In the genomic region with DNA sequence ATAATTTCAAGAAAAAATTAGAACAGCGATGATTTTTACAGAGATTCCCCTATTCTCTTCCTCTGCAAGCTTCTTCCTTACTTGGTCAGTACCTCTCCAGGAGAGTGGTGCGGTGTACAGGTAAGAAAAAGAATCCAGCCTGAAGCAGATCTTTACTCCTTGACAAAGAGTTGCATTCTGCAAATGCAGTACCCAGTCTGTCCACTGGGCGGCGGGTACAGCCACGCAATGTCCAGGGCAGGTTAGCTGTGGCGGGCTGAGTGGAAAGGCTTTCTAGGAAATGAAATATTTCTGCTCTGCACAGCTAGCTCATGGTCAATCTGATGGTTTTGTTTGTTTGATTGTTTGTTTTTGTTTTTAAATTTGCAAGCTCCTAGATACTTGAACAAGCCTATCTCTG, we compare ENCODE assay signal across 8 mouse cellular contexts.
DNase-seq lines count a peak whose midpoint lies in the region; ATAC-seq and TF ChIP-seq lines count a peak whose summit lies in the region.
"Had no signal": no experiment of that assay in that cellular context is flagged by ENCODE, and none has a peak within 500 bp of the region (broad histone marks: within the 10 kb centered on the region; RNA-seq: fewer than 3 reads in every experiment).

No protein-coding gene starts in this region.

- 11% methylated on average over 6 of the region's 6 CpGs for WGBS in forebrain, embryonic 12.5 days
- WGBS in midbrain, embryonic 14.5 days: 13% methylated on average over 6 of the region's 6 CpGs

- H3K4me1 ChIP-seq in bone marrow macrophage, adult 2 months (ENCODE audit: control insufficient read depth, insufficient read depth, low read length): no peaks in the 10 kb centered on the region
- H3K4me1 ChIP-seq in forebrain, embryonic 12.5 days: 0 out of 2 replicates have a peak, but pooled peaks cover 3% of the 10 kb centered on the region
- H3K4me1 ChIP-seq in midbrain, embryonic 14.5 days (ENCODE audit: control insufficient read depth, insufficient read depth, low read length): 0 out of 2 replicates have a peak, but pooled peaks cover 4% of the 10 kb centered on the region
- H3K4me1 ChIP-seq: lung, embryonic 15.5 days had no signal

- intact Hi-C loops in left cerebral cortex, postnatal 10 days (cut with DNase I): loop anchor here (5.0 to 10.0 kb wide), 2 partner anchors 174 to 1752 kb away; no protein-coding TSS in a partner anchor

- H3K36me3 ChIP-seq in forebrain, embryonic 12.5 days (replicated peaks): no peaks in the 10 kb centered on the region
- no peaks in the 10 kb centered on the region for H3K36me3 ChIP-seq in midbrain, embryonic 14.5 days (ENCODE audit: control insufficient read depth, insufficient read depth, low read length)
- H3K36me3 ChIP-seq: lung, embryonic 15.5 days had no signal

- TF ChIP-seq POLR2A in bone marrow macrophage, adult 2 months (IDR thresholded peaks at IDR 0.05; ENCODE audit: borderline replicate concordance, low read depth, low read length): no peak

- peaks cover 12% of the 10 kb centered on the region; the same call in 1 of the 2 replicates for H3K27me3 ChIP-seq in forebrain, embryonic 12.5 days
- no peaks in the 10 kb centered on the region for H3K27me3 ChIP-seq in midbrain, embryonic 14.5 days (ENCODE audit: control insufficient read depth, insufficient read depth, low read length)

- no peak overlapping the region for H3K4me3 ChIP-seq in bone marrow macrophage, adult 2 months (ENCODE audit: insufficient read depth, low read length)
- no peak overlapping the region for H3K4me3 ChIP-seq in forebrain, embryonic 12.5 days (replicated peaks)
- no peak overlapping the region for H3K4me3 ChIP-seq in midbrain, embryonic 14.5 days (replicated peaks; ENCODE audit: low read depth, low read length)
- H3K4me3 ChIP-seq: lung, embryonic 15.5 days had no signal

- peak; percentile 92 for TF ChIP-seq CTCF in bone marrow macrophage, adult 2 months (IDR thresholded peaks at IDR 0.05; ENCODE audit: low read depth, low read length)

- no peak overlapping the region for H3K27ac ChIP-seq in bone marrow macrophage, adult 2 months (ENCODE audit: insufficient read depth, low read depth, low read length)
- no peak overlapping the region for H3K27ac ChIP-seq in forebrain, embryonic 12.5 days
- H3K27ac ChIP-seq in midbrain, embryonic 14.5 days (replicated peaks; ENCODE audit: low read depth, low read length): no peak overlapping the region
- H3K27ac ChIP-seq: lung, embryonic 15.5 days had no signal

- no peak overlapping the region for H3K9ac ChIP-seq in forebrain, embryonic 12.5 days
- H3K9ac ChIP-seq in midbrain, embryonic 14.5 days (replicated peaks; ENCODE audit: low read length): no peak overlapping the region
- H3K9ac ChIP-seq: lung, embryonic 15.5 days had no signal

- no peaks in the 10 kb centered on the region for H3K9me3 ChIP-seq in forebrain, embryonic 12.5 days
- no peaks in the 10 kb centered on the region for H3K9me3 ChIP-seq in midbrain, embryonic 14.5 days (ENCODE audit: control insufficient read depth, low read length)
- H3K9me3 ChIP-seq: lung, embryonic 15.5 days had no signal

- H3K4me2 ChIP-seq in forebrain, embryonic 12.5 days: no peak overlapping the region
- no peak overlapping the region for H3K4me2 ChIP-seq in midbrain, embryonic 14.5 days (ENCODE audit: low read length)
- H3K4me2 ChIP-seq: lung, embryonic 15.5 days had no signal

- peak; percentile 49; the same call in 1 of the 2 replicates for ATAC-seq in forebrain, embryonic 12.5 days (ENCODE audit: low FRiP score)
- no peak; the same call in 1 of the 2 replicates for ATAC-seq in midbrain, embryonic 14.5 days (ENCODE audit: low FRiP score, low TSS enrichment)

- peak; percentile 68 for DNase-seq in MN1 (ENCODE audit: low spot score)
- DNase-seq in heart, postnatal 4 days: peak; percentile 91
- peak; percentile 76 to 83 for DNase-seq in left cerebral cortex, postnatal 10 days (ENCODE audit: extremely low spot score in 1 of 2, low spot score in 2 of 2)
- peak; percentile 93 for DNase-seq in midbrain, embryonic 14.5 days
- peak; percentile 57 to 80 for DNase-seq in spleen, postnatal 10 days (ENCODE audit: low spot score in 2 of 2)
